Mouse (Mus musculus): ENCODE results near the gene Eef2k.

DNA sequence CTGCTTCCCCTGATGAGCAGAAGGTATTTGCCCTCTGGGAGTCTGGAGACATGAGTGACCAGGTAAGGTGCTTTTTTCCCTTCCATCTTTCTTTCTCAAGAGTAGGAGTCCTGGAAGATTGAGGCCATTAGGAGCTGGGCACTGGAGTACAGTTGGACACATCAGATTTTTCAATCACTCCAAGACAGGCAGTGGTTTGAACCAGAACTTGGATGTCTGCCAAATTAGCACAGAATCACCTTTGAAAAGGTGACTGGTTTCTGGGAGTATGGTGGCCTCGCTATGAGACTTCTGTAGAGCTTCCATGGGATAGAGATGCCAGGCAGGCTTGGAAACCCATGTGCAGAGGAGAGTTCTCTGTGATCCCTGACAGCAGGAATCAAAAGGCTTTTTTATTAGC is 99.9 kb downstream of the Eef2k start:
- TF ChIP-seq CTCF (IDR thresholded peaks at IDR 0.05; ENCODE audit: insufficient read depth, low read length) (no peak), POLR2A (IDR thresholded peaks at IDR 0.05; ENCODE audit: borderline replicate concordance, extremely low read depth, low read depth, low read length) (no peak)
